Mouse (Mus musculus) intestine, postnatal 0 days (tissue): Measurements from ENCODE around the gene Bmper. TPM values are rescaled to one million over a fixed set of nuclear protein-coding genes. Genes with fewer than 3 reads are reported as not detected.

Experiments
- ATAC-seq: fragments of 200-750 bp; cut with Nextera tagmentation; 2 replicates; pipeline ENCODE4 v1.8.0; 2017; ENCODE audit warnings: mild to moderate bottlenecking, moderate TSS enrichment, moderate library complexity
- H3K27ac ChIP-seq: fragments of 300-500 bp; sonication (generic); 2 replicates; pipeline ENCODE4 v1.5.1; 2014; ENCODE audit warnings: mild to moderate bottlenecking, low read depth, low read length, moderate library complexity
- H3K27me3 ChIP-seq: fragments of 300-500 bp; sonication (generic); replicated peaks from 2 replicates; pipeline ENCODE4 v1.6.1; 2014; ENCODE audit warnings: low read length, mixed read lengths; ENCODE audit not compliant: control insufficient read depth, insufficient read depth
- H3K36me3 ChIP-seq: fragments of 300-500 bp; sonication (generic); 2 replicates; pipeline ENCODE4 v1.6.1; 2014; ENCODE audit warnings: mild to moderate bottlenecking, moderate library complexity; ENCODE audit not compliant: control insufficient read depth, insufficient read depth
- H3K4me1 ChIP-seq: fragments of 300-500 bp; sonication (generic); replicated peaks from 2 replicates; pipeline ENCODE4 v1.6.1; 2014; ENCODE audit warnings: antibody characterized with exemption, low read length, mixed read lengths; ENCODE audit not compliant: control insufficient read depth, insufficient read depth
- H3K4me2 ChIP-seq: fragments of 300-500 bp; sonication (generic); replicated peaks from 2 replicates; pipeline ENCODE4 v1.6.1; 2014; ENCODE audit warnings: low read depth, mild to moderate bottlenecking, moderate library complexity
- H3K4me3 ChIP-seq: fragments of 300-500 bp; sonication (generic); 2 replicates; pipeline ENCODE4 v1.5.1; 2014; ENCODE audit warnings: low read depth, low read length
- H3K9ac ChIP-seq: fragments of 300-500 bp; sonication (generic); 2 replicates; pipeline ENCODE4 v1.6.1; 2014; ENCODE audit warnings: mild to moderate bottlenecking, low read depth, low read length
- H3K9me3 ChIP-seq: fragments of 300-500 bp; sonication (generic); 2 replicates; pipeline ENCODE4 v1.6.1; 2016; ENCODE audit warnings: mixed run types; ENCODE audit not compliant: control insufficient read depth
- CTCF ChIP-seq: sonication (generic); IDR thresholded peaks from 2 replicates; pipeline ENCODE4 v1.5.1; 2016; ENCODE audit warnings: low read depth, mild to moderate bottlenecking, control low read depth, antibody characterized with exemption, moderate library complexity
- WGBS: fragments of 180-500 bp; shearing (Covaris S2); extraction: QIAGEN DNeasy Blood & Tissue Kit; methylation state at CpG from one replicate; pipeline ENCODE4 v1.1.7; 2014; 5-methylcytosine and 5-hydroxymethylcytosine counted together
- polyA plus RNA-seq: library from polyadenylated mRNA; unstranded; fragments of >200 nt; fragmentation: Nextera tagmentation; extraction: Ambion mirVana; gene quantifications from 2 replicates; pipeline ENCODE4 v1.2.1, GENCODE M21; 2015

Gene Bmper
- polyA plus RNA-seq, 1 experiment from 2014 or later: 4.1 TPM

GRCm38 (mm10) chr9:23276244-23276643, 53.4 kb downstream of the Bmper start:
- Histone ChIP-seq H3K4me3 (no peak overlapping the region), H3K9me3 (no peaks in the 10 kb centered on the region), H3K27ac (no peak overlapping the region), H3K9ac (no peak overlapping the region), H3K4me2 (no peak overlapping the region), H3K4me1 (no peaks in the 10 kb centered on the region), H3K27me3 (no peaks in the 10 kb centered on the region), H3K36me3 (no peaks in the 10 kb centered on the region)
- 85% methylated on average over 4 of the region's 4 CpGs for WGBS
- no peak for ATAC-seq
- TF ChIP-seq CTCF: no peak

DNA sequence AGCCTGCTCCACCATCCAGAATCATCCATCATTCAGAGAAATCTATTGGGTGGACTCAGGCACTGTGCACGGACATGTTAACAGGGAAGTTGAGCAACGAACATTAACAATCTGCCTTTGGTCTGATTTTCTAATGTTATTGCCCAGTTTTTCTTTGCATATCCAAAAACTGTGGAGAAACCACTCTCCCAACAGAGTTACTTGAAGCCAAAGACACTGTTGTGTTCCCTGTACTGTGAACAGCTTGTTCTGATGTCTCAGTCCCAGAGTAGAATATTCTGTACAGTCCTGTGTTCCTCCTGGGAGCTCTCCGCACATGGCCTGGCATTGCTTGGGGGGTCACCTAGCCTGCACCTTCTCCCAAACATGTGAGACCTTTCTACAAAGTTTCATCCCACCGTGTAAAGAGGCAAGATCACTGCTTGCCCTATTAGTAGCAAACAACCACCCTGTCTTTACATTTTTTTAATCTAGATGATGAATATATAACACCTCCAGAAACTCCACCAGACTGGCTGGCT, 62.1 kb downstream of the Bmper start:
- no peaks in the 10 kb centered on the region for H3K36me3 ChIP-seq
- no peak overlapping the region for H3K4me3 ChIP-seq
- no peak for ATAC-seq
- H3K27ac ChIP-seq: no peak overlapping the region
- H3K4me2 ChIP-seq: no peak overlapping the region
- H3K4me1 ChIP-seq: no peaks in the 10 kb centered on the region
- no peaks in the 10 kb centered on the region for H3K9me3 ChIP-seq
- H3K27me3 ChIP-seq: no peaks in the 10 kb centered on the region
- no peak for TF ChIP-seq CTCF
- 86% methylated on average over 4 of the region's 4 CpGs for WGBS
- no peak overlapping the region for H3K9ac ChIP-seq

DNA sequence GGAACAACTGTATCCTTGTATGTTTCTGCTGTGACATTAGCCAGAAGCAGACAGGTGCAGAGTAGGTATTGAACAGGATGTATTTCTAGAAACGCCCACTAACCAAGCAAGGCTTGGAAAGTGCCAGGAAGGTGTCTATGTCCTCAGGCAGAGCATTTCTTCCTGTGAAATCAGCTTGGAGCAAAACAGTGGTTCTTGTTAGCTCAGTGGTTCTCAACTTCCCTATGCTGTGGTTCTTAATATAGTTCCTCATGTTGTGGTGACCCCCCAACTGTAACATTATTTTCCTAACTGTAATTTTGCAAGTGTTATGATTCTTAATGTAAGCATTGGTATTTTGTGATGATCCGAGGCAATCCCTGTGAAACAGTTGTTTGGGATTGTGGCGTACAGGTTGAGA, 70.7 kb downstream of the Bmper start:
- ATAC-seq: no peak
- Histone ChIP-seq H3K36me3 (no peaks in the 10 kb centered on the region), H3K4me2 (no peak overlapping the region), H3K4me1 (no peaks in the 10 kb centered on the region), H3K4me3 (no peak overlapping the region), H3K27ac (no peak overlapping the region), H3K9ac (no peak overlapping the region), H3K9me3 (no peaks in the 10 kb centered on the region), H3K27me3 (no peaks in the 10 kb centered on the region)
- 84% methylated on average over 3 of the region's 3 CpGs for WGBS
- no peak for TF ChIP-seq CTCF

DNA sequence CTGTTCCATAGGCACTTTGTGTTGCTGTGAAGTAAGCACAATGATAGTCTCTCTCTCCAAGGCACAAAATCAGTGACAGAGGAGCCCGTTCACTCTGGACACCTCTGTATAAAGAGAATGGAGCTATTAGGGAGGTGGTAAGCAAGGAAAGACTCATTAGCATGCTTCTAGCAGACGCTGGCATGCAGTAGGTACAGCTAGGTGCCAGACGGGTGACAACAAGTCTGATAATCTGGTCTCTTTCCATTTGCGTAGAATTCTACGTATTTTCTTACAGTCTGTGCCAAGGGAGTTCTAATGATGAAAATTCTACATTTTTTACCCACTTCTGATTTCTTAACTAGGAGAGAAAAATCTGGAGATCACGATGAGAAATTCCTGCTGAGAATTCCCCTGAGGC, 72.7 kb downstream of the Bmper start:
- H3K9me3 ChIP-seq: no peaks in the 10 kb centered on the region
- no peak overlapping the region for H3K27ac ChIP-seq
- no peak overlapping the region for H3K9ac ChIP-seq
- H3K4me3 ChIP-seq: no peak overlapping the region
- no peak overlapping the region for H3K4me2 ChIP-seq
- H3K27me3 ChIP-seq: no peaks in the 10 kb centered on the region
- TF ChIP-seq CTCF: no peak
- H3K4me1 ChIP-seq: no peaks in the 10 kb centered on the region
- WGBS: 82% methylated on average over 6 of the region's 6 CpGs
- ATAC-seq: no peak
- no peaks in the 10 kb centered on the region for H3K36me3 ChIP-seq

DNA sequence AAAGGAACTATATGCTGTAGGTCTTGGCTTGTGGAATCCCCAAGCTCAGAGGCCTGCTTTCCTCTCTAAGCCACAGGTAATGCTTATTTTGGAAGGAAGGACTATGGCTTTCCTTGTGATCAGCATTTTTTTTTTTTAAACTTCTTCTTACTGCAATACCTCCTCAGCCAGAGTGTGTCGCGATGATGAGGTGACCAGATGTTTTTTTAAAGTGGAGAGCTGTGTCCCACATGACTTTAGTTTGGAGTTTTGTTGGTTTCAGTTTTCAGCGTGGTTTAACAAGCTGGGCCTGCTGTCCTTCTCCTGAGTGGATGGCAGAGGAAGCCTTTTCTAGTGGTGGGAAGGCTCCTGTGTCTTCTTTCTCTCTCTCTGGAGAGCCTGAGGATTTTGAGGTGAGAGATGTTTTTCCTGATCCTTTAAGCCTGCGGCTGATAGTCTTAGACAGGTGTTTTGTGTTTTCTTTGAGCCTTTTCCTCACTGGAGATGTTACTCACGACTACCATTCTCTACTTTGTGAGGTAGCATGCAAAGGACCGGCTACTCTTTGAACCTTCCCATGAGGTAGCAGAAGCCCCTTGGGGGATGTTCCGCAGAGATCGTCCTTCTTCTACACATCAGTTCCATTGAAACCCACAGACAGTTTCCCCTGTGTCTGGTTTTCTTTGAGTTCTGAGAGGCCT, 74.8 kb downstream of the Bmper start:
- ATAC-seq: no peak
- Histone ChIP-seq H3K4me2 (no peak overlapping the region), H3K9ac (no peak overlapping the region), H3K27me3 (no peaks in the 10 kb centered on the region), H3K4me1 (no peaks in the 10 kb centered on the region), H3K4me3 (no peak overlapping the region), H3K36me3 (no peaks in the 10 kb centered on the region), H3K9me3 (no peaks in the 10 kb centered on the region), H3K27ac (no peak overlapping the region)
- TF ChIP-seq CTCF: no peak
- 75% methylated on average over 8 of the region's 8 CpGs for WGBS

- H3K36me3 ChIP-seq: no peaks in the 10 kb centered on the region
- H3K4me3 ChIP-seq: no peak overlapping the region
- no peaks in the 10 kb centered on the region for H3K9me3 ChIP-seq
- 86% methylated on average over 8 of the region's 8 CpGs for WGBS
- H3K4me2 ChIP-seq: no peak overlapping the region
- no peak for TF ChIP-seq CTCF
- H3K9ac ChIP-seq: no peak overlapping the region
- H3K4me1 ChIP-seq: no peaks in the 10 kb centered on the region
- no peaks in the 10 kb centered on the region for H3K27me3 ChIP-seq
- ATAC-seq: no peak
- H3K27ac ChIP-seq: no peak overlapping the region
Measured at GRCm38 (mm10) chr9:23300376-23300775, 77.5 kb downstream of the Bmper start.
